Comparison of ENCODE assay signal across 30 mouse cellular contexts in the genomic region with DNA sequence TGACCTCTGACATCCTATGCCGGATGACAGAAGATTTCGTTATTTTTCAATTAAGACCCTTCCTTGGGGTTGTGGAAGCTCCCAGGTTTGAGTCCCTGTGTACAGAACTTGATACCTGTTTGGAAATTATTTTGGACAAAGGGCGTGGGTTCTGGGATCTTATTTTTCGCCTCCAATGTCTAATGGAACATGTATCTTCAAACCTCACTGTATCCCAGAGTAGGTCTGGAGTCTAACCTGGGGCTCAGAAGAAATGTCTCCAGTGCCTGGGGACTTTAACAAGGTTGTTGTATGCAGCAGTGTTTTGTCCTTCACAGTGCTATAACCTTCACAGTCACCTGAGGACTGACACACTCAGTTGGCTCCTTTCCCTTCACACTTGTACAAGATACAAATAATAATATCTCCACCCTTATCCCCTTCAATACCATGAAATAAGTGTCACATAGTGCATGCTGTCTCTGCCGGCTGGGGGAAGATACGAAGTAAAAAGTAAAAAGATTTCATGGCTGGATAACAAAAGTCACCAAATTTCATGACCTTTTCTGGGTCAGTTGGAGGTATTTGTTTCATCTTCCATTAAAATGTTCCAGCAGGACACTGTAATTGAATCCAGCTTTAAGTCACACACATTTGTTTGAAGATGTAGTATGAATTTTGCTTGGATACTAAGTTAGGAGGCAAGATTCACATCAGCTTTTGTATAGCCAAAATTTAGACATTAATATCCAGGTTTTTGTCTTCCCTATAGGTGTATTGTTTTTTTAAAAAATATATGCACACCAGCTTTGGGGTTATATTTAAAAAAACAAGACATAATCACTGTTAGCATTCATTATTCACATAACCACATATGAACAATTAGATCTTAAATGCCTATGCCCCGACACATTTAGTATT. TPM values are rescaled to one million over a fixed set of nuclear protein-coding genes. Genes with fewer than 3 reads are reported as not detected.
DNase-seq lines count a peak whose midpoint lies in the region; ATAC-seq and TF ChIP-seq lines count a peak whose summit lies in the region.
"Had no signal": no experiment of that assay in that cellular context is flagged by ENCODE, and none has a peak within 500 bp of the region (broad histone marks: within the 10 kb centered on the region; RNA-seq: fewer than 3 reads in every experiment).

No protein-coding gene starts in this region.

- no peak for ATAC-seq in midbrain, embryonic 15.5 days (replicated peaks)
- ATAC-seq in neural tube, embryonic 14.5 days (ENCODE audit: low read depth) = no peak
- ATAC-seq: forebrain, embryonic 15.5 days; hindbrain, embryonic 16.5 days; intestine, postnatal 0 days; midbrain, embryonic 13.5 days had no signal

- H3K36me3 ChIP-seq in kidney, adult 2 months (ENCODE audit: control insufficient read depth, insufficient read depth, low read length) = no peaks in the 10 kb centered on the region; the same call in 1 of the 2 replicates
- H3K36me3 ChIP-seq in midbrain, embryonic 10.5 days = no peaks in the 10 kb centered on the region
- H3K36me3 ChIP-seq in midbrain, embryonic 15.5 days (replicated peaks) = no peaks in the 10 kb centered on the region
- no peaks in the 10 kb centered on the region for H3K36me3 ChIP-seq in neural tube, embryonic 14.5 days (ENCODE audit: control insufficient read depth, insufficient read depth, low read length)
- H3K36me3 ChIP-seq: forebrain, embryonic 15.5 days; heart, embryonic 10.5 days; liver, embryonic 13.5 days; midbrain, embryonic 13.5 days had no signal

- peaks cover 21% of the 10 kb centered on the region; the same call in 1 of the 2 replicates for H3K4me1 ChIP-seq in kidney, adult 2 months (ENCODE audit: control insufficient read depth, insufficient read depth, low read length)
- peaks cover 15% of the 10 kb centered on the region for H3K4me1 ChIP-seq in midbrain, embryonic 10.5 days
- H3K4me1 ChIP-seq in midbrain, embryonic 15.5 days = peaks cover under 1% of the 10 kb centered on the region; the same call in 1 of the 2 replicates
- peaks cover 59% of the 10 kb centered on the region for H3K4me1 ChIP-seq in neural tube, embryonic 14.5 days (ENCODE audit: control insufficient read depth, insufficient read depth, low read length)

- no peaks in the 10 kb centered on the region for H3K9me3 ChIP-seq in midbrain, embryonic 10.5 days (replicated peaks)
- H3K9me3 ChIP-seq in midbrain, embryonic 15.5 days = no peaks in the 10 kb centered on the region
- no peaks in the 10 kb centered on the region for H3K9me3 ChIP-seq in neural tube, embryonic 14.5 days (ENCODE audit: control insufficient read depth, low read length)
- H3K9me3 ChIP-seq: forebrain, embryonic 15.5 days; heart, embryonic 10.5 days; liver, embryonic 13.5 days; midbrain, embryonic 13.5 days had no signal

- no peak for TF ChIP-seq CTCF in kidney, adult 2 months (conservative IDR thresholded peaks at IDR 0.05; ENCODE audit: insufficient read depth, insufficient read length, low read depth, low read length)

- WGBS in kidney, adult 2 months = 80% methylated on average over 7 of the region's 7 CpGs
- WGBS in midbrain, embryonic 10.5 days = 9% methylated on average over 7 of the region's 7 CpGs
- 7% methylated on average over 7 of the region's 7 CpGs for WGBS in midbrain, embryonic 15.5 days
- WGBS in neural tube, embryonic 14.5 days = 44% methylated on average over 7 of the region's 7 CpGs

- no peak overlapping the region for H3K4me2 ChIP-seq in midbrain, embryonic 15.5 days
- H3K4me2 ChIP-seq in neural tube, embryonic 14.5 days (ENCODE audit: low read depth, low read length) = peak overlapping the region; percentile 23; the same call in 1 of the 2 replicates
- H3K4me2 ChIP-seq: forebrain, embryonic 15.5 days; liver, embryonic 13.5 days; midbrain, embryonic 13.5 days had no signal

- peak; percentile 5 to 42 for DNase-seq in adrenal gland, adult (ENCODE audit: inconsistent age in 2 of 2, low spot score in 1 of 2)
- DNase-seq in adrenal gland, adult 2 months = no peak
- peak; percentile 11 for DNase-seq in kidney, adult 2 months
- no peak for DNase-seq in kidney, postnatal 10 days
- peak; percentile 40 for DNase-seq in midbrain, embryonic 10.5 days (ENCODE audit: low spot score)
- no peak for DNase-seq in Muller cell, postnatal 12 days (ENCODE audit: inconsistent ontology term)
- DNase-seq: cerebellum, adult 11 months; cerebellum, adult 9-11 months; heart, postnatal 4 days; layer of hippocampus, postnatal 36 days; liver, embryonic 13.5 days; lung, adult 2 months; lung, postnatal 14 days; right cerebral cortex, postnatal 14 days; thymus, adult 2 months; thymus, postnatal 4 days had no signal

- H3K27ac ChIP-seq in kidney, adult 2 months (ENCODE audit: insufficient read depth, low read depth, low read length) = no peak overlapping the region
- no peak overlapping the region for H3K27ac ChIP-seq in midbrain, embryonic 10.5 days (replicated peaks)
- no peak overlapping the region for H3K27ac ChIP-seq in midbrain, embryonic 15.5 days
- peak overlapping the region; percentile 39; the same call in 1 of the 2 replicates for H3K27ac ChIP-seq in neural tube, embryonic 14.5 days (ENCODE audit: low read depth, low read length)
- H3K27ac ChIP-seq: forebrain, embryonic 15.5 days; heart, embryonic 10.5 days; layer of hippocampus, adult 2 months; liver, embryonic 13.5 days; midbrain, embryonic 13.5 days; stomach, postnatal 0 days had no signal

- no peak overlapping the region for H3K4me3 ChIP-seq in kidney, adult 2 months (ENCODE audit: insufficient read depth, low read depth, low read length)
- H3K4me3 ChIP-seq in midbrain, embryonic 10.5 days = no peak overlapping the region
- no peak overlapping the region for H3K4me3 ChIP-seq in midbrain, embryonic 15.5 days
- H3K4me3 ChIP-seq in neural tube, embryonic 14.5 days (ENCODE audit: low read depth, low read length) = no peak overlapping the region
- H3K4me3 ChIP-seq: forebrain, embryonic 15.5 days; heart, embryonic 10.5 days; layer of hippocampus, adult 2 months; liver, embryonic 13.5 days; midbrain, embryonic 13.5 days had no signal

- H3K9ac ChIP-seq in midbrain, embryonic 15.5 days = no peak overlapping the region
- 0 out of 2 replicates have a peak overlapping the region, but pooled peaks have one; percentile 12 for H3K9ac ChIP-seq in neural tube, embryonic 14.5 days (replicated peaks; ENCODE audit: low read depth, low read length)
- H3K9ac ChIP-seq: forebrain, embryonic 15.5 days; liver, embryonic 13.5 days; midbrain, embryonic 13.5 days had no signal

- no peaks in the 10 kb centered on the region for H3K27me3 ChIP-seq in kidney, adult 2 months (replicated peaks; ENCODE audit: control insufficient read depth, insufficient read depth, low read length)
- H3K27me3 ChIP-seq in midbrain, embryonic 10.5 days (ENCODE audit: low read depth, poor library complexity, severe bottlenecking) = peaks cover 100% of the 10 kb centered on the region
- H3K27me3 ChIP-seq in midbrain, embryonic 15.5 days (replicated peaks) = peaks cover 97% of the 10 kb centered on the region
- H3K27me3 ChIP-seq in neural tube, embryonic 14.5 days (ENCODE audit: control insufficient read depth, insufficient read depth, low read length) = no peaks in the 10 kb centered on the region

- TF ChIP-seq POLR2A in kidney, adult 2 months (IDR thresholded peaks at IDR 0.05; ENCODE audit: low read depth, low read length) = no peak

RNA-seq across cellular contexts. Expression of a gene that starts 4.0 kb away (rescaled TPM):
- total RNA-seq in adrenal gland, adult 2 months (2021) = 100 to 1,000 TPM; 183 to 377 TPM
- 156 and 180 TPM in 2 replicates for polyA plus RNA-seq in adrenal gland, adult 2 months (2012; rRNA removed)
- polyA plus RNA-seq in kidney, adult 2 months (2012; rRNA removed) = 27.8 and 29.6 TPM in 2 replicates
- polyA plus RNA-seq in midbrain, embryonic 10.5 days (2016; fragmentation: Nextera tagmentation; extraction: Ambion mirVana) = not detected in 2 replicates
- not detected in 2 replicates for polyA plus RNA-seq in midbrain, embryonic 15.5 days (2015; fragmentation: Nextera tagmentation; extraction: Ambion mirVana)
- polyA plus RNA-seq in neural tube, embryonic 14.5 days (2014; fragmentation: Nextera tagmentation; extraction: Ambion mirVana) = 106 and 114 TPM in 2 replicates
- total RNA-seq: common myeloid progenitor, adult 5-6 weeks; heart, postnatal 4 days; layer of hippocampus, adult 2 months; layer of hippocampus, postnatal 36 days; left cerebral cortex, postnatal 14 days; megakaryocyte progenitor cell, adult 5-6 weeks had no signal
- polyA plus RNA-seq: forebrain, embryonic 15.5 days; heart, embryonic 16.5 days; lung, adult 2 months; midbrain, embryonic 13.5 days had no signal

RNA-seq across cellular contexts. Expression of a gene that starts 14.4 kb away (rescaled TPM):
- total RNA-seq in adrenal gland, adult 2 months (2021) = 10 to 100 TPM; 67.3 to 93.9 TPM
- 357 and 428 TPM in 2 replicates for polyA plus RNA-seq in adrenal gland, adult 2 months (2012; rRNA removed)
- polyA plus RNA-seq in kidney, adult 2 months (2012; rRNA removed) = 51.7 and 69.9 TPM in 2 replicates
- not detected in 2 replicates for polyA plus RNA-seq in midbrain, embryonic 10.5 days (2016; fragmentation: Nextera tagmentation; extraction: Ambion mirVana)
- not detected in 2 replicates for polyA plus RNA-seq in midbrain, embryonic 15.5 days (2015; fragmentation: Nextera tagmentation; extraction: Ambion mirVana)
- polyA plus RNA-seq in neural tube, embryonic 14.5 days (2014; fragmentation: Nextera tagmentation; extraction: Ambion mirVana) = 78.6 and 120 TPM in 2 replicates
- total RNA-seq: common myeloid progenitor, adult 5-6 weeks; heart, postnatal 4 days; layer of hippocampus, adult 2 months; layer of hippocampus, postnatal 36 days; left cerebral cortex, postnatal 14 days; megakaryocyte progenitor cell, adult 5-6 weeks had no signal
- polyA plus RNA-seq: embryonic facial prominence, embryonic 14.5 days; forebrain, embryonic 15.5 days; heart, embryonic 16.5 days; liver, embryonic 13.5 days; midbrain, embryonic 13.5 days had no signal

RNA-seq across cellular contexts. Expression of a gene that starts 19.2 kb away (rescaled TPM):
- total RNA-seq in adrenal gland, adult 2 months (2021) = 10 to 100 TPM; 46.4 to 46.7 TPM
- polyA plus RNA-seq in adrenal gland, adult 2 months (2012; rRNA removed) = 48.8 and 55.9 TPM in 2 replicates
- polyA plus RNA-seq in kidney, adult 2 months (2012; rRNA removed) = 15.5 and 16.5 TPM in 2 replicates
- not detected in 2 replicates for polyA plus RNA-seq in midbrain, embryonic 10.5 days (2016; fragmentation: Nextera tagmentation; extraction: Ambion mirVana)
- polyA plus RNA-seq in midbrain, embryonic 15.5 days (2015; fragmentation: Nextera tagmentation; extraction: Ambion mirVana) = not detected in 2 replicates
- 120 and 133 TPM in 2 replicates for polyA plus RNA-seq in neural tube, embryonic 14.5 days (2014; fragmentation: Nextera tagmentation; extraction: Ambion mirVana)
- total RNA-seq: common myeloid progenitor, adult 5-6 weeks; layer of hippocampus, adult 2 months; layer of hippocampus, postnatal 36 days; left cerebral cortex, postnatal 14 days; megakaryocyte progenitor cell, adult 5-6 weeks had no signal
- polyA plus RNA-seq: forebrain, embryonic 15.5 days; midbrain, embryonic 13.5 days had no signal

RNA-seq across cellular contexts. Expression of a gene that starts 25.0 kb away (rescaled TPM):
- total RNA-seq in adrenal gland, adult 2 months (2021) = 10 to 100 TPM; 33.0 to 72.2 TPM
- polyA plus RNA-seq in adrenal gland, adult 2 months (2012; rRNA removed) = 201 and 210 TPM in 2 replicates
- polyA plus RNA-seq in kidney, adult 2 months (2012; rRNA removed) = 62.7 and 67.9 TPM in 2 replicates
- not detected in 2 replicates for polyA plus RNA-seq in midbrain, embryonic 10.5 days (2016; fragmentation: Nextera tagmentation; extraction: Ambion mirVana)
- polyA plus RNA-seq in midbrain, embryonic 15.5 days (2015; fragmentation: Nextera tagmentation; extraction: Ambion mirVana) = 0.13 and 0.34 TPM in 2 replicates
- polyA plus RNA-seq in neural tube, embryonic 14.5 days (2014; fragmentation: Nextera tagmentation; extraction: Ambion mirVana) = 138 and 141 TPM in 2 replicates
- total RNA-seq: common myeloid progenitor, adult 5-6 weeks; heart, postnatal 4 days; layer of hippocampus, adult 2 months; layer of hippocampus, postnatal 36 days; left cerebral cortex, postnatal 14 days; megakaryocyte progenitor cell, adult 5-6 weeks had no signal
- polyA plus RNA-seq: forebrain, embryonic 15.5 days; heart, embryonic 16.5 days; midbrain, embryonic 13.5 days had no signal

RNA-seq across cellular contexts. Expression of a gene that starts 35.9 kb away (rescaled TPM):
- total RNA-seq in adrenal gland, adult 2 months (2021) = 10 to 100 TPM; 15.2 to 31.6 TPM
- 43.4 and 45.6 TPM in 2 replicates for polyA plus RNA-seq in adrenal gland, adult 2 months (2012; rRNA removed)
- polyA plus RNA-seq in kidney, adult 2 months (2012; rRNA removed) = 7.7 and 8.4 TPM in 2 replicates
- polyA plus RNA-seq in midbrain, embryonic 10.5 days (2016; fragmentation: Nextera tagmentation; extraction: Ambion mirVana) = not detected in 2 replicates
- polyA plus RNA-seq in midbrain, embryonic 15.5 days (2015; fragmentation: Nextera tagmentation; extraction: Ambion mirVana) = 0.09 and 0.70 TPM in 2 replicates
- polyA plus RNA-seq in neural tube, embryonic 14.5 days (2014; fragmentation: Nextera tagmentation; extraction: Ambion mirVana) = 49.1 and 52.4 TPM in 2 replicates
- total RNA-seq: common myeloid progenitor, adult 5-6 weeks; layer of hippocampus, adult 2 months; layer of hippocampus, postnatal 36 days; left cerebral cortex, postnatal 14 days had no signal
- polyA plus RNA-seq: forebrain, embryonic 15.5 days had no signal

Comparison
In these comparisons a context has a peak if more than half of its experiments do, and no peak if none do; other contexts are left out.
1. DNase-seq: peak in adrenal gland, adult (2 of 2), kidney, adult 2 months (single experiment) and midbrain, embryonic 10.5 days (single experiment); none in adrenal gland, adult 2 months (single experiment), kidney, postnatal 10 days (single experiment) and Muller cell, postnatal 12 days (single experiment).
2. RNA of a gene that starts 4.0 kb away (polyA plus RNA-seq): 156 to 180 TPM in adrenal gland, adult 2 months, 106 to 114 TPM in neural tube, embryonic 14.5 days and 27.8 to 29.6 TPM in kidney, adult 2 months; not detected in midbrain, embryonic 10.5 days and not detected in midbrain, embryonic 15.5 days; every median in the first group is over 10 times any median in the second.
3. RNA of a gene that starts 14.4 kb away (polyA plus RNA-seq): 357 to 428 TPM in adrenal gland, adult 2 months, 78.6 to 120 TPM in neural tube, embryonic 14.5 days and 51.7 to 69.9 TPM in kidney, adult 2 months; not detected in midbrain, embryonic 10.5 days and not detected in midbrain, embryonic 15.5 days; every median in the first group is over 10 times any median in the second.
4. RNA of a gene that starts 19.2 kb away (polyA plus RNA-seq): 120 to 133 TPM in neural tube, embryonic 14.5 days, 48.8 to 55.9 TPM in adrenal gland, adult 2 months and 15.5 to 16.5 TPM in kidney, adult 2 months; not detected in midbrain, embryonic 15.5 days and not detected in midbrain, embryonic 10.5 days; every median in the first group is over 10 times any median in the second.